Mouse (Mus musculus) hindbrain, postnatal 0 days (tissue): ENCODE results near the gene Lemd2. TPM values are rescaled to one million over a fixed set of nuclear protein-coding genes. Genes with fewer than 3 reads are reported as not detected.

Experiments used
- ATAC-seq: fragments of 200-750 bp; cut with Nextera tagmentation; 2 replicates; pipeline ENCODE4 v1.8.0; 2017; ENCODE audit warnings: mild to moderate bottlenecking, moderate TSS enrichment, moderate library complexity
- DNase-seq: peaks from one replicate; pipeline ENCODE4 v3.0.0-alpha.2; 2015; ENCODE audit warnings: low spot score
- H3K27ac ChIP-seq: fragments of 300-500 bp; sonication (generic); 2 replicates; pipeline ENCODE4 v1.5.1; 2014; ENCODE audit warnings: mild to moderate bottlenecking
- H3K27me3 ChIP-seq: fragments of 300-500 bp; sonication (generic); 2 replicates; pipeline ENCODE4 v1.6.1; 2014; ENCODE audit warnings: low read length, mixed read lengths; ENCODE audit not compliant: insufficient read depth
- H3K36me3 ChIP-seq: fragments of 300-500 bp; sonication (generic); 2 replicates; pipeline ENCODE4 v1.6.1; 2014; ENCODE audit warnings: low read length, mixed read lengths; ENCODE audit not compliant: insufficient read depth
- H3K4me1 ChIP-seq: fragments of 300-500 bp; sonication (generic); 2 replicates; pipeline ENCODE4 v1.6.1; 2014; ENCODE audit warnings: antibody characterized with exemption, low read length, mixed read lengths; ENCODE audit not compliant: insufficient read depth
- H3K4me2 ChIP-seq: fragments of 300-500 bp; sonication (generic); 2 replicates; pipeline ENCODE4 v1.6.1; 2014; ENCODE audit warnings: low read depth, mild to moderate bottlenecking, low read length, moderate library complexity, mixed read lengths
- H3K4me3 ChIP-seq: fragments of 300-500 bp; sonication (generic); 2 replicates; pipeline ENCODE4 v1.5.1; 2014; ENCODE audit warnings: low read length
- H3K9ac ChIP-seq: fragments of 300-500 bp; sonication (generic); replicated peaks from 2 replicates; pipeline ENCODE4 v1.6.1; 2014; ENCODE audit warnings: mild to moderate bottlenecking, low read length, moderate library complexity, mixed read lengths
- H3K9me3 ChIP-seq: fragments of 300-500 bp; sonication (generic); 2 replicates; pipeline ENCODE4 v1.6.1; 2016; ENCODE audit warnings: low read length, mixed read lengths
- CTCF ChIP-seq: IDR thresholded peaks from 2 replicates; pipeline ENCODE4 v1.5.1; 2016; ENCODE audit warnings: antibody characterized with exemption, control low read depth, low read depth
- WGBS: fragments of 180-500 bp; shearing (Covaris S2); extraction: QIAGEN DNeasy Blood & Tissue Kit; methylation state at CpG from one replicate; pipeline ENCODE4 v1.1.7; 2014; 5-methylcytosine and 5-hydroxymethylcytosine counted together
- polyA plus RNA-seq: library from polyadenylated mRNA; unstranded; fragments of >200 nt; fragmentation: Nextera tagmentation; extraction: Ambion mirVana; gene quantifications from 2 replicates; pipeline ENCODE4 v1.2.1, GENCODE M21; 2015
- total RNA-seq: library from RNA; depleted of rRNA; stranded (reverse); fragments of >200 nt; gene quantifications from 2 replicates; pipeline ENCODE4 v1.2.3, GENCODE M21; 2014

Gene Lemd2
- total and polyA plus RNA-seq, 2 experiments from 2014 or later: 18.4 to 112 TPM

DNA sequence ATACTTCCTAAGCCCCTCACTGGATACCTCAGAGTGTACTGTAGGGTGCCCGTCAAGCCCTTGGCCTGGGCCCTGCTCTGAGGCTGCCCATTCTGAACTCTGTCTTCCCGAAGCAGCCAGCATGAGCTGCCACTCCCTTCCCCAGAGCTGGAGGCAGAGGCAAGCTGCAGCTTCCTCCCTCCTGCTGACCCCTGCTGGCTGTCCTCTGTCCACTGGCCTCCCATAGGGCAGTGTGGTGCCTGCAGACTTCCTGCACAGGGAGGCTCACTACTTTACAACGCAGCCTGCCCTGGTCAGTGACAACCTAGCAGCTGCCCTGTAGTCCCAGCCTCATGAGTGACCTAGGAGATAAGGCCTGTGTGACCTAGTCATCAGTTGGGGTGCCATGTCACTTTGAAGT, 22.6 kb downstream of the Lemd2 start:
- 37% methylated on average over 3 of the region's 3 CpGs for WGBS
- peak; percentile 48 for TF ChIP-seq CTCF
- Histone ChIP-seq H3K4me1 (no peaks in the 10 kb centered on the region), H3K9me3 (no peaks in the 10 kb centered on the region), H3K4me3 (no peak overlapping the region), H3K27ac (no peak overlapping the region), H3K36me3 (no peaks in the 10 kb centered on the region), H3K9ac (no peak overlapping the region), H3K27me3 (no peaks in the 10 kb centered on the region), H3K4me2 (no peak overlapping the region)
- DNase-seq (no peak), ATAC-seq (no peak)

GRCm38 (mm10) chr17:27179681-27180280, 24.5 kb downstream of the Lemd2 start:
- Histone ChIP-seq H3K27me3 (no peaks in the 10 kb centered on the region), H3K4me1 (0 out of 2 replicates have a peak, but pooled peaks cover 7% of the 10 kb centered on the region), H3K4me3 (no peak overlapping the region), H3K9me3 (no peaks in the 10 kb centered on the region), H3K36me3 (no peaks in the 10 kb centered on the region), H3K9ac (no peak overlapping the region), H3K4me2 (no peak overlapping the region), H3K27ac (no peak overlapping the region)
- 64% methylated on average over 12 of the region's 12 CpGs for WGBS
- no peak for TF ChIP-seq CTCF
- ATAC-seq (no peak), DNase-seq (no peak)

DNA sequence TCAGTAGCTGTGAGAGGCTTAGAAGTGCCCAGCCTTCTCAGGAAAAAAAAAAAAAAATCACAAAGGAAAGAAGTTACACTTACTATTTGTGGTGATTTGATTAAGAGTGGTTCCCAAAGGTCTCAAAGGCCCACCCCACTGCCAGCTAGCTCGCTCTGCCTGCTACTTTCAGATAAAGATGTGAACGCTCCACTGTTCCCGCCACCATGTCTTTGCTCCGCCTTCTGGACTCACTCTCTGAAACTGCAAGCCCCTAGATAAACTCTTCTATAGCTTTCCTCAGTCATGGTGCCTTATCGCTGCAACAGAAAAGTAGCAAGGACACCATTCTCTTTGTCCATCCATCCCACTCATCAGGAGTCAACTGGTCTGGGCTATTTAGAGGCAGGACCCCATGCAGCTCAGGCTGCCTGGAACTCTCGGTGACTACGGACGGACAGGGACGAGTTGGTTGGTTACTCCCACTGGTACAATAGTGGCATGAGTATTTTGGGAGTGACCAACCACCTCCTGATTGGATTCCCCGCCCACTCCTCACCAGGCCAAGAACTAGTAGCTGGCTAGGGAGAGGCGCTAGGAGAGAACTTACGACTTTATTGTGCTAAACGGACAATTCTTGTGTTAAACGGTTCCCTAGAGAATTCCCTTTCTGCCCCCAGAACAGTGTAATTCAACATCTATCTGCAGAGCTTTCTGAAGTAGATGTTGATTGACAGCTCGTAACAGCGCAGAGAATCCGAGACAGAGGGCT, 25.7 kb downstream of the Lemd2 start:
- H3K4me2 ChIP-seq: no peak overlapping the region
- no peaks in the 10 kb centered on the region for H3K36me3 ChIP-seq
- no peak overlapping the region for H3K4me3 ChIP-seq
- 87% methylated on average over 17 of the region's 17 CpGs for WGBS
- no peak overlapping the region for H3K9ac ChIP-seq
- H3K27me3 ChIP-seq: no peaks in the 10 kb centered on the region
- H3K9me3 ChIP-seq: no peaks in the 10 kb centered on the region
- ATAC-seq (no peak), DNase-seq (no peak)
- no peak overlapping the region for H3K27ac ChIP-seq
- 0 out of 2 replicates have a peak, but pooled peaks cover 7% of the 10 kb centered on the region for H3K4me1 ChIP-seq
- TF ChIP-seq CTCF: no peak

- no peak for ATAC-seq
- TF ChIP-seq CTCF: no peak
- no peaks in the 10 kb centered on the region for H3K36me3 ChIP-seq
- 89% methylated on average over 9 of the region's 9 CpGs for WGBS
- H3K9me3 ChIP-seq: no peaks in the 10 kb centered on the region
- H3K27me3 ChIP-seq: no peaks in the 10 kb centered on the region
- no peak overlapping the region for H3K4me3 ChIP-seq
- 0 out of 2 replicates have a peak, but pooled peaks cover 7% of the 10 kb centered on the region for H3K4me1 ChIP-seq
- no peak overlapping the region for H3K9ac ChIP-seq
- DNase-seq: no peak
- H3K4me2 ChIP-seq: no peak overlapping the region
- H3K27ac ChIP-seq: no peak overlapping the region
Observed at GRCm38 (mm10) chr17:27178019-27178418, 26.2 kb downstream of the Lemd2 start.

DNA sequence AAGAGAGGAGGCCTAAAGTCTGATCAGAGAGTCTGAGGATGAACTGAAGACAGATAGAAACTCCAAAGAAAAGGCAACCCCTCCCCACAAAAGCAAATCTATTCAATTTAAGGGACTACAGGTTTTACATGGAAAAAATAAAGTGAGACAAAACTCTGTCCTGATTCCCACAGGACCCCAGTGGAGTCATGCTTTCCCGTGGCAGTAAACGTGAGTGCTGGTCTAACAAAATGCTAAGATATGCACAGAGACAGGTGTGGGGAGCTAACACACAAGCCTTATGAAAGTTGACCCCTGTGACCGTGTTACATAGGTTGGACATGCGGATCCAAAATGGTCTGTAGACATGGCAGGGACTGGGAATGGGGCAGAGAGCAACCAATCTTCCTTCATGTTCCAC, 27.5 kb downstream of the Lemd2 start:
- Histone ChIP-seq H3K4me2 (no peak overlapping the region), H3K27ac (no peak overlapping the region), H3K9me3 (no peaks in the 10 kb centered on the region), H3K9ac (no peak overlapping the region), H3K27me3 (no peaks in the 10 kb centered on the region), H3K4me1 (0 out of 2 replicates have a peak, but pooled peaks cover 7% of the 10 kb centered on the region), H3K36me3 (no peaks in the 10 kb centered on the region), H3K4me3 (no peak overlapping the region)
- WGBS: 87% methylated on average over 4 of the region's 4 CpGs
- DNase-seq (no peak), ATAC-seq (no peak)
- no peak for TF ChIP-seq CTCF

- DNase-seq (no peak), ATAC-seq (no peak)
- H3K4me2 ChIP-seq: no peak overlapping the region
- H3K4me3 ChIP-seq: no peak overlapping the region
- H3K9ac ChIP-seq: no peak overlapping the region
- TF ChIP-seq CTCF: no peak
- 0 out of 2 replicates have a peak, but pooled peaks cover 7% of the 10 kb centered on the region for H3K4me1 ChIP-seq
- 84% methylated on average over 3 of the region's 3 CpGs for WGBS
- H3K27ac ChIP-seq: no peak overlapping the region
- no peaks in the 10 kb centered on the region for H3K27me3 ChIP-seq
- H3K9me3 ChIP-seq: no peaks in the 10 kb centered on the region
- H3K36me3 ChIP-seq: no peaks in the 10 kb centered on the region
Observed at GRCm38 (mm10) chr17:27176287-27176686, 28.0 kb downstream of the Lemd2 start.
